Mouse (Mus musculus): ENCODE results near the gene M1ap. TPM values are rescaled to one million over a fixed set of nuclear protein-coding genes. Genes with fewer than 3 reads are reported as not detected.

Gene M1ap
- polyA plus RNA-seq, 1 experiment from 2014 or later = not detected

DNA sequence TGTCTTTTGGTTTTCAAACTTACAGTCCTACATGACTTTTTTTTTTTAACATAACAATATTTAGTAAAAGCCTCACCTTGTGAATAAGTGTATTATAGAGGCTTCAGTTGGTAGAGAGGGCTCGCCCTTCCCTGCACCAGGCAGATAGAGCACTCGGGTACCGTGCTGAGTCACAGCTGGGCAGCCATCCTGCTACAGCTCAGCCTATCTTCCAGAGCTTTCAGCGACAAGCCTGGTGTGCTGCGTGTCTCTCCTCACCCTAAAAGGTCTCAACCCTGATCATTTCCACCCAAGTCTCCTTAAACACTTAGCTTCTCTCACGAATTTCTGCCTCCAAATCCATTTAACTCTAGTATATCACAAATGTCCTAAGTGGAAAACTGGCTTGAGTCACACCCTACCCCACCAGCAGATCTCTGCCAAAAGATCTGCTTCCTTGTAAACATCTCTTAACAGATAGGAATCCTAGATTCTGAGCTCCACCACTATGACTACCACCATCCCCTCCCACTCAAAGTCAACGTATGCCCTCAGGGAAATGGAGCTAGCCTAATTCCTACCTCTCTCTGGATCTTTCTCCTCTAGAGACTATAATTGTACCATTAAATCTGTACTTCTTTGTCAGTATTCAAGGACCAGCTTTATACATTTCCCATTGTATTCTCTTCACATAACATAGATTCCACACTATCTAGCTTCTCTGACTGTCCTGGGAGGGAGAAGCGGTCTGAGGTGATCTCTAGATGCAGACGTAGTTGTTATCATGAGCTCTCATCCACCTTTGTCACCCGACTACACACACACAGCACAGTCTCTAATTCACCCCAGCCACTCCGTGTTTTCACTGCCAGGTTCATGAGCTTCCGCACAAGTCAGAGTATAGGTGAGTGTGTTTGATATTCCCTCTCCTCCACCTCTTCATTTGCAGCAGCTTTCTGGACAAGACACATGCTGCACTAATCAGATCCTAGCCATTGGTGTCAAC lies 68.1 kb downstream of the M1ap start:
- no peak overlapping the region for H3K4me2 ChIP-seq (replicated peaks)
- H3K36me3 ChIP-seq = no peaks in the 10 kb centered on the region
- H3K9ac ChIP-seq = no peak overlapping the region
- H3K27me3 ChIP-seq (replicated peaks) = no peaks in the 10 kb centered on the region
- 77% methylated on average over 12 of the region's 12 CpGs for WGBS
- no peaks in the 10 kb centered on the region for H3K4me1 ChIP-seq
- H3K27ac ChIP-seq = no peak overlapping the region
- ATAC-seq (ENCODE audit: low FRiP score, low read depth) = no peak
- no peaks in the 10 kb centered on the region for H3K9me3 ChIP-seq
- H3K4me3 ChIP-seq = no peak overlapping the region

DNA sequence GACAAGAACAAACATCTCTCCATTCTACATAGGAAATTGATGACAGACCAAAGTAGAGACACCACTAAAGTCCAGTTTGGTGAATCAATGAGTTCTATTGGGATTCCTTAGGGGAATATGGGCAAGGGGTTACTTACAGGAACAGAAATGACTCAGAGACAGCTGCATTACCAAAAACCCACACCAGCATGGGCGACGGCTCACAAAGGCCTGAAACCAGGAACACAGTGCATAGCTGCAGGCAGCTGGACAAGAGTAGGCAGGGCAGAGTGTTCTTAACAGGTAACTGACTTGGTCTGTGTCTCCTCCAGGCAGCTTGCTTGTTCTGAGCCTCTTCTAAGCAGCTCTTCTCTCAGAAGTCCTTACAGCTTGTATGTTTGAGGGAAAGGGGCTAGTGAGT lies 69.0 kb downstream of the M1ap start:
- Histone ChIP-seq H3K4me3 (no peak overlapping the region), H3K27ac (no peak overlapping the region), H3K4me2 (replicated peaks) (no peak overlapping the region), H3K4me1 (no peaks in the 10 kb centered on the region), H3K27me3 (replicated peaks) (no peaks in the 10 kb centered on the region), H3K9me3 (no peaks in the 10 kb centered on the region), H3K9ac (no peak overlapping the region), H3K36me3 (no peaks in the 10 kb centered on the region)
- 90% methylated on average over 2 of the region's 2 CpGs for WGBS
- ATAC-seq (ENCODE audit: low FRiP score, low read depth) = no peak

DNA sequence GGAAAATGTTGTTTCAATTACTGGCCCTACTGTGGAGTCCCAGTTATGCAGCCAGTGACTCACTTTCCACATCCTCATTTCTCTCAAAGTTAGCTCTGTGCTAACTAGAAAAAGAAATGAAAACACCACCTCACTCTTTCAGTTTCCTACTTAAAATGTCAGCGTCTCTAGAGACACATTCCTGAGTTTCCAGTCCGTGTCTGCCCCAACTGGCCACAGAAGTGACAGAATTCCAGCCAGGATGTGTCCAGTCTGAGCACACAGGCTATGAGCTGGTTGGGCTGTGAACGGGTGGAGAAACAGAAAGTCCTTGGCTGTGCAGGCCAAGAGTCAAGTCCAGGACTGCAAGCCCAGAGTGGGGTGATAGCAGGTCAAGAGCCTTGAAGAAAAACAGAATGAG lies 70.5 kb downstream of the M1ap start:
- no peak overlapping the region for H3K9ac ChIP-seq
- no peak overlapping the region for H3K4me3 ChIP-seq
- H3K36me3 ChIP-seq = no peaks in the 10 kb centered on the region
- no peak for ATAC-seq (ENCODE audit: low FRiP score, low read depth)
- 79% methylated on average over 3 of the region's 3 CpGs for WGBS
- no peaks in the 10 kb centered on the region for H3K9me3 ChIP-seq
- no peaks in the 10 kb centered on the region for H3K4me1 ChIP-seq
- H3K4me2 ChIP-seq (replicated peaks) = no peak overlapping the region
- no peak overlapping the region for H3K27ac ChIP-seq
- no peaks in the 10 kb centered on the region for H3K27me3 ChIP-seq (replicated peaks)

DNA sequence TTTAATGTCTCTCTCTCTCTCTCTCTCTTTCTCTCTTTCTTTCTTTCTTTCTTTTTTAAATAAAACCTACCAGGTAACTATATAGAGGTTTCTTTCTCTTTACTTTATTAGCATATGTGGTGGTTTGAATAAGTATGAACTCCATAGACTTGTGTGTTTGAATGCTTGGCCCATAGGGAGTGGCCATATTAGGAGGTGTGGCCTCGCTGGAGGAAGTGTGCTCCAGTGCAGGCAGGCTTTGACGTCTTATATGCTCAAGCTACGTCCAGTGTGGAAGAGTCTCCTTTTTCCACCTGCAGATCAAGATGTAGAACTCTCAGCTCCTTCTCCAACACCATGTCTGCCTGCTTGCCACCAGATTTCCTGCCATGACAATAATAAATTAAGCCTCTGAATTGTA lies 72.3 kb downstream of the M1ap start:
- ATAC-seq (ENCODE audit: low FRiP score, low read depth) = no peak
- H3K4me2 ChIP-seq (replicated peaks) = no peak overlapping the region
- no peaks in the 10 kb centered on the region for H3K9me3 ChIP-seq
- no peak overlapping the region for H3K27ac ChIP-seq
- no peak overlapping the region for H3K4me3 ChIP-seq
- no peaks in the 10 kb centered on the region for H3K27me3 ChIP-seq (replicated peaks)
- no peak overlapping the region for H3K9ac ChIP-seq
- no peaks in the 10 kb centered on the region for H3K4me1 ChIP-seq
- H3K36me3 ChIP-seq = no peaks in the 10 kb centered on the region
- 78% methylated on average over 3 of the region's 3 CpGs for WGBS

DNA sequence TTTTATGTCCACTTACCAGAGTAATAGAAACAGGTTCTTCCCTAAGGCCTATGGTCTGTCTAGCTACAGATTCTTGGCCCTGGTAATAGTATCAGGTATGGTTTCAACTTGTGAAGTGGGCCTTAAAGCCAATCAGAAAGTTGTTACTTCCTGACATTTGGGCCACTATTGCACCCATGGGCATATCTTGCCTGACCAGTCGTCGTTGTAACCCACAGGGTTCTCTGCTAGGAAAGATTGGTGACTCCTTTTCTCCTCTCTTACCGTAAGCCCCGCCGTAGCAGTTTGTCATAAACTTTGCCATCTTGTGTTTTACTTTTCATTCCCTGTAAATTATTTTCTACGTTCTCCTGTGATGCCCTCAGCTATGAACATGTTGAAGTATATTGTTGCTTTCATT lies 73.4 kb downstream of the M1ap start:
- H3K4me1 ChIP-seq = no peaks in the 10 kb centered on the region
- no peaks in the 10 kb centered on the region for H3K36me3 ChIP-seq
- H3K4me2 ChIP-seq (replicated peaks) = no peak overlapping the region
- H3K27me3 ChIP-seq (replicated peaks) = no peaks in the 10 kb centered on the region
- 89% methylated on average over 6 of the region's 6 CpGs for WGBS
- ATAC-seq (ENCODE audit: low FRiP score, low read depth) = no peak
- H3K9ac ChIP-seq = no peak overlapping the region
- no peaks in the 10 kb centered on the region for H3K9me3 ChIP-seq
- H3K4me3 ChIP-seq = no peak overlapping the region
- no peak overlapping the region for H3K27ac ChIP-seq

DNA sequence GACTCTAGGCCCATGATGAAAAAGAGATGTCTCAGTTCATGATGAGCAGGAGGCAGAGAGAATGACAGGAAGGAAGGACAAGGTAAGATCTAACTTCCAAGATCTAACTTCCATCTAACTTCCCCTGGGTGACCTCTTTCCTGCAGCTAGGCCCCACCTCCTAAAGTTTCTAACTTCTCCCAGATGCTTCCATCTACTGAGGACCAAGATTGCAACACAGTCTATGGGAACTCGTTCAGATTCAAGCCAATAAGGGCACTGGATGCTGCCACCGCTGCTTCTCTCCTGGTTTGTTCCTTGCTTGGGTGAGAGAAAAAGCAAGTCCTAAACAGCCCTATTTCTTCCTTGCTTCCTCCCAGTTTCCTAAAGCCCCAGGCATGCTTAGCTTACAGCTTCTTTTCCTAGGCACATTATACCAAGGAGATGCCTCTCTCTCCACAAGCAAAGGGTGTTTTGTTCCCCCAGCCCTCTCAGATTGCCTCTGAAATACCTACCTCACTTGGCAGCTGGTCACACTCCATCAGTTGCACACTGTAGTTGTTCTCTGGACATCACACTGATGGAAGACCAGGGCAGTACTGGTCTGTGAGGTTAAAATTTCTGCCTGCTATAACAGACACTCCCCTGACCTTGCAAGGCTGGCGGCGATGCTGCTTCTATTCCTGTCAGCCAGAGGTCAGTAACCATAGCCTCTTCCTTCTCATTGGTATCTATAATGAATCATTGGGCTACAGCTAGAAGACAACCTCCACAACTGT lies 74.3 kb downstream of the M1ap start:
- H3K27ac ChIP-seq = no peak overlapping the region
- ATAC-seq (ENCODE audit: low FRiP score, low read depth) = no peak
- no peaks in the 10 kb centered on the region for H3K4me1 ChIP-seq
- H3K9me3 ChIP-seq = no peaks in the 10 kb centered on the region
- H3K27me3 ChIP-seq (replicated peaks) = no peaks in the 10 kb centered on the region
- no peak overlapping the region for H3K4me2 ChIP-seq (replicated peaks)
- H3K9ac ChIP-seq = no peak overlapping the region
- no peaks in the 10 kb centered on the region for H3K36me3 ChIP-seq
- H3K4me3 ChIP-seq = no peak overlapping the region
- WGBS = 90% methylated on average over 4 of the region's 4 CpGs

DNA sequence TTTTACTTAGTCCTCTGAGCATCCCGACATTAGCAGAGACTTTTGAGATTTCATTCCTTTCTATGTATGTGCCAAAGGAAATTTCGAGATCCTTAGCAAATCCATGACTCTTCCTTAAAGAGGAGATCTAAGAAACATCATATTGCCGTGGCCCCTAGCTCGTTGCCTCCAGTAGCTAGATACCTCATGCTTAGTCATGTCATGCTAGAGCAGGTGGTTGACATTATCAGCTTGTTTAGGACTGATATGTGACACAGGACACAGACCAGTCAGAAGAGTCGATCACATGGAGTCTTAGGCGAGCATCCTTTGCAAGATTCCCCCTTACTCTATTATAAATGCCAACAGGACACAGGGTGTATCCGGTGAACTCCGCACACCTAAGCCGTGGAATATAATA lies 76.3 kb downstream of the M1ap start:
- Histone ChIP-seq H3K4me2 (replicated peaks) (no peak overlapping the region), H3K4me1 (no peaks in the 10 kb centered on the region), H3K36me3 (no peaks in the 10 kb centered on the region), H3K9me3 (no peaks in the 10 kb centered on the region), H3K27ac (no peak overlapping the region), H3K27me3 (replicated peaks) (no peaks in the 10 kb centered on the region), H3K9ac (no peak overlapping the region), H3K4me3 (no peak overlapping the region)
- 85% methylated on average over 9 of the region's 9 CpGs for WGBS
- ATAC-seq (ENCODE audit: low FRiP score, low read depth) = no peak

DNA sequence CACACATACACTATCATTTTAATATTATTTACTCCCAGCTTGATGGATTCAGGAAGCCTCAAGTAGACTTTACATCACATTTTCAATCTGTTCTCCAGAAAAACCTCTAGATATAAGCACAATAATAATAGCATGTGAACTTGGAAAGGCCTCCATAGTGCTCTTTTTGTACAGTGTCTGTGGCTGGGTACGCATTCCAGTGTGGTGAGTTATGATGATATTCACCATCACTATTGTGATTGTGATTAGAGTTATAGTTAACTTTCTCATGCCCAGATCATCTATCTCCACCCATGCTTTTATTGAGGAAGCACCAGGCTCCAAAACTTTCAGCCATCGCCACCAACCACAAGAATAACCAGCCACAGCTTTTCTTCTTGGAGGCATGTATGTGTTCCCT lies 77.1 kb downstream of the M1ap start:
- no peak overlapping the region for H3K27ac ChIP-seq
- no peak overlapping the region for H3K4me3 ChIP-seq
- no peak for ATAC-seq (ENCODE audit: low FRiP score, low read depth)
- H3K4me2 ChIP-seq (replicated peaks) = no peak overlapping the region
- 0 out of 2 replicates have a peak, but pooled peaks cover 4% of the 10 kb centered on the region for H3K27me3 ChIP-seq (replicated peaks)
- 97% methylated on average over 2 of the region's 2 CpGs for WGBS
- no peak overlapping the region for H3K9ac ChIP-seq
- no peaks in the 10 kb centered on the region for H3K4me1 ChIP-seq
- no peaks in the 10 kb centered on the region for H3K36me3 ChIP-seq
- H3K9me3 ChIP-seq = no peaks in the 10 kb centered on the region

DNA sequence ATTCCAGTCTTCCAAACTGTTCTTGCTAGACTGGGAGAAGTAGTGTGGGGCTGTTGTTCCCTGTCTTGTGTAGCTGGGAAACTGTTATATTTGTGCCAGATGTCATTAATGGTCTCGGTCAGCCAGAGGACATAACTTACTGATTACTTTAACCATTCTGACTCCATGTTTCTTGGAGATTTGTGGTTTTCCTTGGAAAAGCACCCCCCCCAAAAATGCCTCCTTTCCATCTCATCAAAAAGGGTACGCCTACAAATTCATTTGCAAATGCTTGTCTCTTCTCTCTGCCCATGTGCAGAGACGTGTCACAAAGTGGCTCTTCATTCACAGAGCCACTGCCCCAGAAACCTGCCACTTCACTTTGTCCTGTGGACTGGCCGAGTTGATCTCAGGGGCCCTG lies 77.7 kb downstream of the M1ap start:
- Histone ChIP-seq H3K27me3 (replicated peaks) (0 out of 2 replicates have a peak, but pooled peaks cover 4% of the 10 kb centered on the region), H3K36me3 (no peaks in the 10 kb centered on the region), H3K4me3 (no peak overlapping the region), H3K4me1 (no peaks in the 10 kb centered on the region), H3K27ac (no peak overlapping the region), H3K9me3 (no peaks in the 10 kb centered on the region), H3K4me2 (replicated peaks) (no peak overlapping the region), H3K9ac (no peak overlapping the region)
- 75% methylated on average over 4 of the region's 4 CpGs for WGBS
- no peak for ATAC-seq (ENCODE audit: low FRiP score, low read depth)

DNA sequence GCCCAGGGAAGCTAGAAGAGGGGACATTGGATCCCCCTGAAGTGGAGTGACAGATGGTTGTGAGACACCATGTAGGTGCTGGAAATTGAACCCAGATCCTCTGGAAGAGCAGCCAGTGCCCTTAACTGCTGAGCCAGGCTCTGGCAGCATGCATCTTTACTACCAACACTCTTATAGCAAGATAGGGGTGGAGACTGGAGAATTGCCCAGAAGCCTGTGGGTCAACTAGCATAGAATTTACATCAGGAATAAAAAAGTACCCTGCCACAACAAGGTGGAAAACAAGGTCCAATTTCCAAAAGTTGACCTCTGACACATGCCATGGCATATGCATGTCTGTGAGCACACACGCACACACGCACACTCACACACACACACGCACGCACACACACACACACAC lies 78.5 kb downstream of the M1ap start:
- WGBS = 94% methylated on average over 4 of the region's 4 CpGs
- no peaks in the 10 kb centered on the region for H3K9me3 ChIP-seq
- no peak overlapping the region for H3K27ac ChIP-seq
- H3K9ac ChIP-seq = no peak overlapping the region
- H3K4me3 ChIP-seq = no peak overlapping the region
- H3K4me1 ChIP-seq = no peaks in the 10 kb centered on the region
- no peak overlapping the region for H3K4me2 ChIP-seq (replicated peaks)
- ATAC-seq (ENCODE audit: low FRiP score, low read depth) = no peak
- no peaks in the 10 kb centered on the region for H3K36me3 ChIP-seq
- peaks cover 6% of the 10 kb centered on the region for H3K27me3 ChIP-seq (replicated peaks)

DNA sequence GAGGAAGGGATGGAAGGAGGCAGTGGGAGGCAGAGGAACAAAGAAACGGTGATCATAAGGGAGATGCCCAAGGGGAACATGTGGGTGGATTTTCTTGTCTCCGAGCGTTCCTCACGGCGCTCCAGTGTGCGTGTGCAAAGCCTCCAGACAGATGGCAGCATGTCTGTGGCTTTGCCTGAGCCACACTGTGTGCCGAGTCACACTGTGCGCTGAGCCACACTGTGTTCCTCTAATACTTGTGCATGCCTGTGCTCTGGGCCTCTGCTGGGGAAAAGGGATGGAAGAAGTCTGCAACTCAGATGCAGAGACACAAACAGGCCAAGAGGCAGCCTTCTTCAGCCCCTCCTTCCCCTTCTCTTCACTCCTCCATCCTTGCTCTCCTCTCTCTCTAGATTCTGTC lies 80.6 kb downstream of the M1ap start:
- Histone ChIP-seq H3K27ac (no peak overlapping the region), H3K36me3 (no peaks in the 10 kb centered on the region), H3K9me3 (no peaks in the 10 kb centered on the region), H3K27me3 (replicated peaks) (peaks cover 23% of the 10 kb centered on the region), H3K4me1 (peaks cover 5% of the 10 kb centered on the region), H3K9ac (no peak overlapping the region), H3K4me2 (replicated peaks) (no peak overlapping the region), H3K4me3 (no peak overlapping the region)
- WGBS = 77% methylated on average over 8 of the region's 8 CpGs
- ATAC-seq (ENCODE audit: low FRiP score, low read depth) = no peak

DNA sequence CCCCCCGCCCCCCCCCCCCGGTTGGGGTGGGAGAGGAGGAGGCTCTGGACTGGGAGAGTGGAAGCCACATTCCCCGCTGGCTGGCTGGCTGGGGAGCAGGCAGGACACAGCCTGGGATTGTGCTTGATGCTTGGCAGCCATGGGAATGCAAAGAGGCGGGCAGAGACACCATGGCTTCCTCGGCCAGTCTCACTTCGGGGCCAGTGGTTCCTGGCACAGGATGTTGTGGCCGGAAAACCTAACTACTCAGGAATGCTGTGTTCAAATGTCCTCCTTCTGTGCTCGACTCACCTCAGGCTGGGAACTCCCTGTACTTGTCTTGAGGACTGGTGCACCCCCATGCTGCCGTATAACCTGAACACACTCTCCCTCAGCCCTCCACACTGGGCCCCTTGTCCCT lies 81.0 kb downstream of the M1ap start:
- WGBS = 62% methylated on average over 8 of the region's 9 CpGs
- Histone ChIP-seq H3K4me1 (peaks cover 9% of the 10 kb centered on the region), H3K4me3 (no peak overlapping the region), H3K4me2 (replicated peaks) (no peak overlapping the region), H3K9me3 (no peaks in the 10 kb centered on the region), H3K9ac (no peak overlapping the region), H3K27ac (no peak overlapping the region), H3K27me3 (replicated peaks) (peaks cover 27% of the 10 kb centered on the region), H3K36me3 (no peaks in the 10 kb centered on the region)
- ATAC-seq (ENCODE audit: low FRiP score, low read depth) = no peak
